In genomic region chr6:72655309-72656052, GRCm38 (mm10) we compare ENCODE assay signal across 8 mouse cellular contexts. TPM values are rescaled to one million over a fixed set of nuclear protein-coding genes. Genes with fewer than 3 reads are reported as not detected.
DNase-seq lines count a peak whose midpoint lies in the region; ATAC-seq and TF ChIP-seq lines count a peak whose summit lies in the region.

No protein-coding gene starts in this region.

- H3K27me3 ChIP-seq in forebrain, postnatal 0 days (ENCODE audit: insufficient read depth, low read length), result no peaks in the 10 kb centered on the region
- no peaks in the 10 kb centered on the region for H3K27me3 ChIP-seq in hindbrain, embryonic 10.5 days (ENCODE audit: insufficient read depth, poor library complexity, severe bottlenecking)
- H3K27me3 ChIP-seq in limb, embryonic 12.5 days, result no peaks in the 10 kb centered on the region
- H3K27me3 ChIP-seq in midbrain, embryonic 15.5 days (replicated peaks), result no peaks in the 10 kb centered on the region

- peak overlapping the region; percentile 19 for H3K4me3 ChIP-seq in forebrain, postnatal 0 days (ENCODE audit: low read depth, low read length)
- H3K4me3 ChIP-seq in hindbrain, embryonic 10.5 days, result peak overlapping the region; percentile 38
- H3K4me3 ChIP-seq in limb, embryonic 12.5 days (replicated peaks), result peak overlapping the region; percentile 38
- H3K4me3 ChIP-seq in midbrain, embryonic 15.5 days, result peak overlapping the region; percentile 39

- 45% methylated on average over 20 of the region's 20 CpGs for WGBS in forebrain, postnatal 0 days
- WGBS in hindbrain, embryonic 10.5 days, result 41% methylated on average over 20 of the region's 20 CpGs
- 7% methylated on average over 20 of the region's 20 CpGs for WGBS in limb, embryonic 12.5 days
- 32% methylated on average over 20 of the region's 20 CpGs for WGBS in midbrain, embryonic 15.5 days

- peak; percentile 98 for DNase-seq in 3T3-L1 (ENCODE audit: low read depth, low spot score)
- DNase-seq in adrenal gland, postnatal 14 days, result peak; percentile 85
- peak; percentile 49 for DNase-seq in forebrain, postnatal 0 days
- peak; percentile 74 for DNase-seq in hindbrain, embryonic 10.5 days (ENCODE audit: low spot score)
- peak; percentile 79 to 83 for DNase-seq in urinary bladder, postnatal 4 days (ENCODE audit: low spot score in 2 of 2)
- no peak for DNase-seq in layer of hippocampus, postnatal 10 days (ENCODE audit: low spot score in 2 of 2)

- peak overlapping the region; percentile 39 for H3K4me2 ChIP-seq in forebrain, postnatal 0 days (ENCODE audit: low read depth)
- peak overlapping the region; percentile 62 for H3K4me2 ChIP-seq in limb, embryonic 12.5 days
- peak overlapping the region; percentile 56 for H3K4me2 ChIP-seq in midbrain, embryonic 15.5 days

- H3K27ac ChIP-seq in forebrain, postnatal 0 days (ENCODE audit: low read depth, low read length), result peak overlapping the region; percentile 45; the same call in 1 of the 2 replicates
- peak overlapping the region; percentile 75 for H3K27ac ChIP-seq in hindbrain, embryonic 10.5 days
- peak overlapping the region; percentile 98 for H3K27ac ChIP-seq in limb, embryonic 12.5 days
- peak overlapping the region; percentile 70 for H3K27ac ChIP-seq in midbrain, embryonic 15.5 days

- no peaks in the 10 kb centered on the region for H3K4me1 ChIP-seq in forebrain, postnatal 0 days (ENCODE audit: insufficient read depth)
- peaks cover 32% of the 10 kb centered on the region for H3K4me1 ChIP-seq in hindbrain, embryonic 10.5 days (replicated peaks)
- H3K4me1 ChIP-seq in limb, embryonic 12.5 days (replicated peaks), result peaks cover 57% of the 10 kb centered on the region
- H3K4me1 ChIP-seq in midbrain, embryonic 15.5 days, result peaks cover 12% of the 10 kb centered on the region

- ATAC-seq in forebrain, postnatal 0 days, result peak; percentile 84
- peak; percentile 94 for ATAC-seq in limb, embryonic 12.5 days (ENCODE audit: insufficient number of reproducible peaks, insufficient read depth, low FRiP score, low TSS enrichment, low read depth)
- ATAC-seq in midbrain, embryonic 15.5 days (replicated peaks), result peak; percentile 92

- 0 out of 2 replicates have a peak overlapping the region, but pooled peaks have one; percentile 25 for H3K9ac ChIP-seq in forebrain, postnatal 0 days
- peak overlapping the region; percentile 46; the same call in 1 of the 2 replicates for H3K9ac ChIP-seq in limb, embryonic 12.5 days (replicated peaks)
- peak overlapping the region; percentile 38 for H3K9ac ChIP-seq in midbrain, embryonic 15.5 days

- no peak for TF ChIP-seq CTCF in forebrain, postnatal 0 days (IDR thresholded peaks at IDR 0.05; ENCODE audit: low read depth)

- no peaks in the 10 kb centered on the region for H3K9me3 ChIP-seq in forebrain, postnatal 0 days (ENCODE audit: low read length)
- H3K9me3 ChIP-seq in hindbrain, embryonic 10.5 days, result no peaks in the 10 kb centered on the region
- H3K9me3 ChIP-seq in limb, embryonic 12.5 days, result no peaks in the 10 kb centered on the region
- no peaks in the 10 kb centered on the region for H3K9me3 ChIP-seq in midbrain, embryonic 15.5 days

- no peaks in the 10 kb centered on the region for H3K36me3 ChIP-seq in forebrain, postnatal 0 days (ENCODE audit: insufficient read depth)
- no peaks in the 10 kb centered on the region for H3K36me3 ChIP-seq in hindbrain, embryonic 10.5 days
- H3K36me3 ChIP-seq in limb, embryonic 12.5 days, result no peaks in the 10 kb centered on the region; the same call in 1 of the 2 replicates
- H3K36me3 ChIP-seq in midbrain, embryonic 15.5 days (replicated peaks), result no peaks in the 10 kb centered on the region

RNA-seq across cellular contexts. Expression of gene Tgoln1, which starts 38.7 kb away (rescaled TPM):
- total RNA-seq in adrenal gland, postnatal 14 days (2021), result 135 and 142 TPM in 2 replicates
- total RNA-seq in forebrain, postnatal 0 days (2014; rRNA removed), result 24.3 and 30.9 TPM in 2 replicates
- 22.0 and 29.0 TPM in 2 replicates for polyA plus RNA-seq in forebrain, postnatal 0 days (2015; fragmentation: Nextera tagmentation; extraction: Ambion mirVana)
- 32.7 and 34.7 TPM in 2 replicates for polyA plus RNA-seq in hindbrain, embryonic 10.5 days (2016; fragmentation: Nextera tagmentation; extraction: Ambion mirVana)
- polyA plus RNA-seq in limb, embryonic 12.5 days (2016; fragmentation: Nextera tagmentation; extraction: Ambion mirVana), result 20.9 and 21.7 TPM in 2 replicates
- polyA plus RNA-seq in midbrain, embryonic 15.5 days (2015; fragmentation: Nextera tagmentation; extraction: Ambion mirVana), result 38.0 and 38.7 TPM in 2 replicates
- 10 to 100 TPM; 49.7 to 51.1 TPM for total RNA-seq in layer of hippocampus, postnatal 10 days (2021)

RNA-seq across cellular contexts. Expression of gene Retsat, which starts 57.2 kb away (rescaled TPM):
- 362 and 390 TPM in 2 replicates for total RNA-seq in adrenal gland, postnatal 14 days (2021)
- 3.2 and 7.5 TPM in 2 replicates for total RNA-seq in forebrain, postnatal 0 days (2014; rRNA removed)
- 6.2 and 7.2 TPM in 2 replicates for polyA plus RNA-seq in forebrain, postnatal 0 days (2015; fragmentation: Nextera tagmentation; extraction: Ambion mirVana)
- 7.7 and 8.5 TPM in 2 replicates for polyA plus RNA-seq in hindbrain, embryonic 10.5 days (2016; fragmentation: Nextera tagmentation; extraction: Ambion mirVana)
- 10.8 and 12.4 TPM in 2 replicates for polyA plus RNA-seq in limb, embryonic 12.5 days (2016; fragmentation: Nextera tagmentation; extraction: Ambion mirVana)
- 6.1 and 7.2 TPM in 2 replicates for polyA plus RNA-seq in midbrain, embryonic 15.5 days (2015; fragmentation: Nextera tagmentation; extraction: Ambion mirVana)
- total RNA-seq in layer of hippocampus, postnatal 10 days (2021), result 10 to 100 TPM; 34.3 to 35.6 TPM

RNA-seq across cellular contexts. Expression of gene Elmod3, which starts 57.3 kb away (rescaled TPM):
- total RNA-seq in adrenal gland, postnatal 14 days (2021), result 16.2 and 21.7 TPM in 2 replicates
- 12.8 and 13.1 TPM in 2 replicates for total RNA-seq in forebrain, postnatal 0 days (2014; rRNA removed)
- 16.5 and 18.3 TPM in 2 replicates for polyA plus RNA-seq in forebrain, postnatal 0 days (2015; fragmentation: Nextera tagmentation; extraction: Ambion mirVana)
- 13.7 and 15.7 TPM in 2 replicates for polyA plus RNA-seq in hindbrain, embryonic 10.5 days (2016; fragmentation: Nextera tagmentation; extraction: Ambion mirVana)
- 14.8 and 15.2 TPM in 2 replicates for polyA plus RNA-seq in limb, embryonic 12.5 days (2016; fragmentation: Nextera tagmentation; extraction: Ambion mirVana)
- polyA plus RNA-seq in midbrain, embryonic 15.5 days (2015; fragmentation: Nextera tagmentation; extraction: Ambion mirVana), result 16.5 and 17.4 TPM in 2 replicates
- total RNA-seq in layer of hippocampus, postnatal 10 days (2021), result 10 to 100 TPM; 19.1 to 19.7 TPM

Comparison
In these comparisons a context has a peak if more than half of its experiments do, and no peak if none do; other contexts are left out.
1. DNase-seq: peak in 3T3-L1 (single experiment), adrenal gland, postnatal 14 days (single experiment), forebrain, postnatal 0 days (single experiment), hindbrain, embryonic 10.5 days (single experiment) and urinary bladder, postnatal 4 days (2 of 2); none in layer of hippocampus, postnatal 10 days (0 of 2).
2. H3K27ac ChIP-seq: peak in every context shown above with its lines; median percentile 98 in limb, embryonic 12.5 days; 75 in hindbrain, embryonic 10.5 days; 70 in midbrain, embryonic 15.5 days; 45 in forebrain, postnatal 0 days.
3. Peak in every context shown above with its lines, with median percentiles within 50 percentile points of each other: ATAC-seq, H3K4me2 ChIP-seq, H3K4me3 ChIP-seq and H3K9ac ChIP-seq.